Mouse (Mus musculus) adrenal gland, postnatal 25 days (tissue): ENCODE measurements around the gene Cbx8. TPM values are rescaled to one million over a fixed set of nuclear protein-coding genes. Genes with fewer than 3 reads are reported as not detected.

ENCODE experiments used
- DNase-seq: peaks from one replicate; pipeline ENCODE4 v3.0.0; 2021; ENCODE audit warnings: mixed read lengths
- long read RNA-seq: library from polyadenylated mRNA; stranded (forward); transcript quantifications from one replicate; pipeline ENCODE4 v2.0.0, GENCODE M21; 2021
- total RNA-seq: library from RNA; stranded (reverse); gene quantifications from 2 replicates; pipeline ENCODE4 v1.2.3, GENCODE M21; 2021

Gene Cbx8
- total RNA-seq, result 9.2 and 13.0 TPM in 2 replicates
- long read RNA-seq, transcript Cbx8-201 (5 exons, 3,580 nt), result major isoform, 13 of 14 reads
- long read RNA-seq, partial matches to known transcripts, result 0 of 14 reads
- long read RNA-seq, other reads (novel, unspliced or antisense), result 1 of 14 reads

DNA sequence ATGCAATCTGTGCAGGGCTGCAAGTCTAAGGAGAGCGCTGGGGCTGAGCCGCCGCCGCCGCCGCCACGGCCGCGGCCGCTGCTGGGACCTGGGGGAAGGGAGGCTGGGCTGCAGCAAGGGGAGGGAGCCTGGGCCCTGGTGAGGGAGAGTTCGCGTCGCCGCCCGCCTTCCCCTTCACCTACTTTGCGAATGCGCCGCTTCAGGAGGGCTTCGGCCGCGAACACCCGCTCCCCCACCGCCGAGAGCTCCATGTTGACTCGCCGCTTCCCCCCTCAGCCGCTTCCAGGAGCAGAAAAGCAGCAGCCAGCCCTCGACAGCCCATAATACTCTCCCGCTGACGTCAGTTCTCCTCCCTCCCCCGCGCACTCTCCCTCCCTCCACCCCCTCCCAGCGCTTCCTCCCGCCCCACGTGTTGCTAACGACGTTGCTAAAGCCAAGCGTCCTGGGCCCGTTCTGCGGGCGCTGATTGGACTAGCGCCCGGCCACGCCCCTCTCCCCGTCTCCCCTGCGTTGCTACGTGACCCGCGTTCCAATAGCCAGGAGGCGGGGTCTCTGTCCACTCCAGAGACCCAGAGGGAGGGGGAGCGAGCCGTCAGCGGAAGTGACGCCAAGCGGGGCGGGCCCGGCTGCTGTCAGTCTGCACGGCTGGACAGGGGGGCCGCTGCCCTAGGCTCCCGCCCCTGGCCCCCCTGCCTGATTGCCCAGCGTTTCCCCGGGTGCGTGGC is at the start of gene Cbx8:
Gene Cbx8 (minus strand): TSS at position 370 of the 725 bp plus-strand sequence.
- DNase-seq, result peak; percentile 99

DNA sequence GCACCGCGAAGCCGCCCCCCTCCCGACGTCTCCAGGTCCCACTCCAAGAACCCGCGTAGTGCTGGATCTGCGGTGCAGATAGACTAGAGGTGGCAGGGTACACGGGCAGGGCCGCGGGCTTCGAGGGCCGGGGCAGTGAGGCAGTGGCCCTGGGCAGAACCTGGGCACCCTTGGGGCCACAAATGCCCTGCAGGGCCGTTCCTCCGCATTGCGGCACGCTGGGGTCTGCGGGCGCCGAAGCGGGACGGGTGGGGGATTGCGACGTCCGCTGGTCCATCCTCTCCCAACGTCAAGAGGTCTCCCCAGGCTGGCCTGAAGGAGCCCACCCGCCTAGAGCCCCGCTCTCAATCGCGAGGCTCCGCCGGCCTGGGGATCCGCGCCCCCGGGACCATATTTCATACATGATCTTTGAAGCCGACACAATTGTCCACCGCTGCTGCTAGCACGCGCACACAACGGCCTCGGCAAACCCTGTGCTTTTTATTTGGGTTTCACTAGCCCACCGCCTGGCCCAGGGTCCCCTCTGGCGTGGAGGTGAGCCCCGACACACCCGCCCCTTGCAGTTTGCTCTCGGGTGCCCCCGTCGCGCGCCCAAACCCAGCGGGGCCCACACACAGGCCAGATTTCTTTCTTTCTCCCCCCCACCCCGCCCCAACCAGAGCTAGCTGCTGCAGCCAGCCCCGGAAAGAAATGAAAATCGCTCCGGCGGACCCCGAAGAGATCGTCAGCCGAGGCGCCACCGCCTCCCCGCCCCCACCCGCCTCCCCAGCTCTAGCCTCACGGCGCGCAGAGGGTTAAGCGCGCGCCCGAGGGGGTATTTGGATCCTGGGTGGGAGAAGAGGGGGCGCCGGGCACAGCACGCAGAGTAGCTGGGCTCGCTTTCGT is 49.5 kb upstream of the Cbx8 start:
- peak; percentile 28 for DNase-seq

DNA sequence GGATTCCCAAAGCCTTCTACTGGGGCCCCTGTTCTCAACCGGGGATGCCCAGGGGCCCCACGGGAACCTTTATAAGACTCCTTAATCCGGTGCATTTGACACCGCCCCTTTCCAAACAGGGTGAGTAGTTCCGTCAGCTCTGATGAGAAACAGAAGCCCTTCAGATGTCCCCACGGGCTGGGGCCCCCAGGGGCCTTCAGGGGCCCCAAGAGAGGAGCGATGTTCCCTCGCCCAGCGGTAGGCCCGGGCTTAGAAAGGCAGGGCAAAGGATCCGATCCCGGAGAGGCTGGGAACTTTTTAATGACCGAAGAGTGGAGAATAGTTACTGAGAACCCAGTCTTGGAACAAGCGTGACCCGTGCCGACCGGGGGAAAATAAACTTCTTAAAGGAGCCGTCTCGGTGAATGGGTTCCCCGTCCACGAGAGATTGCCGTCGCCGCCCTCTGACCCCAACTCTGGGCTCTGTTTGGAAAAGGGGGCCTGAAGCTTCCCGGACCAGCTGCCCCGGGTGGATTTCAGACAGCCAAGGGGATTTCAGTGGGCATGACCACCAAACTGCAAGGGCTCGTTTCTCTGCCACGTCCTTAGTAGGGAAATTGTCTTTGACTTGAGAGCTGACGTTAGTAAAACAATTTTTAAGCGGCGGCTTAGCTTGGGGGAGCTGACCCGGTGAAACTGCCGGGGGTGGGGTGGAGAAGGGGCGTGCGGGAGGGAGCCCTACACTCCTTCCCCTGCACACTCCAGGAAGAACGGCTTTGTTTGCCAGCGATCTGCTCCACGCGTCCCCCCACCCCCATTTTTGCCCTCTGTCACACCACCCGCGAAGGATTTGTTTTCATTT is 48.7 kb upstream of the Cbx8 start:
- DNase-seq, result no peak

DNA sequence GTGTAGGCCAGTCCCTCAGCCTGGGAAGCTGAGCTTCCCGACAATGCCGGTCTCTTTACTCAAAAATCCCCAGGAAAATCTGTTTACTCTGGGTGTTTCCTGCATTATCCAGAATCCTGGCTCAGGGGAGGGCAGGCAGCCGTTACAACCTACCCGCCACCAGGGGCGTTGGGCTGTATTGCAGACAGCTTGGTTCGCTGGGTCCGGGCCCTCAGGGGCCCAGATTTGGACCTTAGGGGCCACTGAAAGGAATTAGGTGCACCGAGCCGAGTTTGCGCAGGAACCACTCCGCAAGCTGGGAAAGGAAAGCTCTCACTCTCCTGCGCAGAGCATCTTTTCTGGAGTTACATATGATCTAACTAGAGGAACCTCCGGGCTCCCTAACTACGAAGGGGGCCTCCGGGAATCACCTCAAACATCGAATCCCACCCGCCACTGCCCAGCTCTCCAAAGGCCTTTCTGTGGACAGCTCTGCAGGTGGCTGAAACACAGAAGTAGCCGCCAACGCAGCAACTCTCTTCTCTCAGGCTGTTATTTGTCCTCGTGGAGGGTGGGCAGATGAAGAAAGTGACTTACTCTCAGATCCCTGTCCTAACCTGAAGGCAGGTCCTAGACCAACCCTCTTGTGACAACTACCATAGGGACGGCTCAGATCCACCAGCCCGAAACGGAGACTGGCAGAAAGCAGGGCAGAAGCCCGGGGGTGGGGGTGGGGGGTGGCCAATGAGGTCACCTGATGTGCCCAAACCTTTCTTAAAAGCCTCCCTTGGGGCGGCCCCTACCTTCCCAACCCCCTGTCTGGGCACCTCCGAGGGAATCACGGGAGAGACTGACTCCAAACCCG is 47.8 kb upstream of the Cbx8 start:
- peak; percentile 35 for DNase-seq

DNA sequence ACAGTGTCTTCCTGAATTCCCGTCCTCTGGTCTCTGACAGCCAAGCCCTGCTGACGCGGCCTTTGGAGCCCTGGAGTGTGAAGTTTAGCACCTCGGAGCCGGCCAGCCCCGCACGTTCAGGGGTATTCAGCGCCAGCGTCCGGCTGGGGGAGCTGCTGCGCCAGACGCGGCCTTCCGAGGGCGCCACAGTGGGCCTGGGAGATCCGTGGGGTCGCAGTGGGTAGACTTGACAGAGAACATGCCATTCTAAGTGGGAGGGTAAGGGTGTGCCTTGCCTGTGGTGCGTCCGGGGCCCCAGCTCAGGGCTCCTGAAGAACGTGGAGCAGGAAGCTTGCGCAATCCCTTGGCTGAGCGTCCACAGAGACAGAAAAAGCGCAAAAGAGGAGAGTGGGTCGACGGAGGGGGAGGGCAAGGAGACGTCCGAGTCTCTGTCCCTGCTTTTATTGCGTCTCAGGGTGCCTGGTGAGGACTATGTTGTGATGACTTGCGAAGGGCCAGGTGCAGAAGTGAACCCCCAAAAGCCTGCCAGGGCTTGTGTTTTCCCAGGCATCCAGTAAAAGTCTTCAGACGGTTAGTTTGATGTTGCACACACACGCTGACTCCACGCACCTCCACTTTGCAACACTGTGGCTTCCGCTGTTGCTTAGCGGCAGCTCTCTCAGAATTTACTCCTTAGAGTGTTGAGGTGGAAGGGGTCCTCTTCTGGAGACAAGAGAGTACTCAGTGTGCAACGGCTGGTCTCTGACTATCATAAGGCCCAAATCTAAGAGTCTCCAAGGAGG is 46.7 kb upstream of the Cbx8 start:
- peak; percentile 52 for DNase-seq

DNA sequence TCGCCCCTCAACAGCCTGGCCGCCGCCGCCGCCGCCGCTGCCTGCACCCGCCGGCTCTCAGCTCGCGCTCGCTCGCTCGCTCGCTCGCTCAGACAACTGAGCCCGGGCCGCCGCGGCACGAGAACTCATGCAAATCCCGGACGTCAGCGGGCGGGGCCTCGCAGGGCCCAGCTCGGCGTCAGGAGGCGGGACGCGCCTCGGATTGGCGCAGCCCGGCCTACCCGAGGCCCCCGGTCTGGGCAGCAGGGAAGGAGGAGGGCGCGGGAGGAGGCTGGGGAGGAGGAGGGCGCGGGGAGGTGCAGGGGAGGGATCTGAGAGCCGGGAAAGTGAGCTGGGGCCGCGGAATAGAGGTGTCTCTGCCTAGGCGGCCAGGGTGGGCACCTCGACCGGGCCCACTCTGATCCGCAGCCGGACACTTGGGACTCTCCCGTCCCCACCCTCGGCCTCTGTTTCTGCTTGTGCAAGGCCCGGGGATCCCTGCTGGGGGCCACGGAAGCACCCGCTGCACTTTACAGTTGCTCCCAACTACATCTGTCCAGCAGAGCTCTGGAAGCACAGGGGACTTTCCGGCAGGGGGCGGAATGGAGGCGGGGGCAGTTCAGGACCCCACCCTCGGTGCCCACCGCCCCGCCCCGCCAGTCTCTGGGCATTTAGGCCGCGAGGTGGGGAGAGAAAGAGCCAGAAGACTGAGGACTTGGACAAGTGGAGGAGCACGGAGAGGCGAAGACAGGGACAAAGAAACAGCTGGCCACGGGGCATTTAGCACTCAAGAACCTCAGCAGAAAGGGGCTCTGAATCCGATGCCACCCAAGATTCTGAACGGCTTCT is 45.6 kb upstream of the Cbx8 start, which contains the start of gene Cbx4:
Gene Cbx4 (minus strand): TSS at position 78 of the 828 bp plus-strand sequence.
- DNase-seq, result peak; percentile 96

DNA sequence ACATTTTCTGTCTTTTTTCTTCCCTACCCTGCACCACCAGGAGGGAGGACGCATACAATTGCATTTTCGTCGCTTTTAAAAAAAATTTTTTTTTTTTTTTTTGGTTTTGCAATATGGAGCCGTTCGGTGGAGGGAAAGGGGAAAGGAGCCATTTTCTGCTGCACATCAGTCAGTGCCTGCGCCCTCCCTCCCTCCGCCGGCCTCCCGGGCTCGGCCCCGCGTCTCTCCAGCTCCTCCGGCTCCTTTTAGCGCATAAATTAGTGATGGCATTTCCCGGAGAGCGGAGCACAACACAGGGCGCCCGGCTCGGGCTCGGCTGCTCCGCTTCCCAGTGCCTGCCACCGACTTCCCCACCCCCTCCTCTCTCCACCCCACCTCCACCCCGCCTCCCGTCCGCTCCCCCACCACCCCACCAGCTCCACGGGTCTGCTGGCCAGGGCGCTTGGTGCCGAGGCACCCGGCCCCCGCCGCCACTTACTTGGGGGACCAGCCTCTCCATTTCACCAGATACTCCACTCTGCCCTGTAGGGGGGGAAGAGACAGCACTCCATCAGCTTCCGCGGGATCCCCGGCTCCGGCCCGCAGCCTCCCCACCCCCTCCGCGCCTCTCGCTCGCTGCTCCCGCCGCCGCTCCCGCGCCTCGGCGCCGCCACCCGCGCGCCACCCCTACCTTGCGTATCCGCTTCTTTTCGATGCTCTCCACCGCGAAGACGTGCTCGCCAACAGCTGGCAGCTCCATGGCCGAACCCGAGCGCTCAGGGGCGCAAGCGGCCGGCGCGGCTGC is 44.7 kb upstream of the Cbx8 start:
- DNase-seq, result peak; percentile 73

DNA sequence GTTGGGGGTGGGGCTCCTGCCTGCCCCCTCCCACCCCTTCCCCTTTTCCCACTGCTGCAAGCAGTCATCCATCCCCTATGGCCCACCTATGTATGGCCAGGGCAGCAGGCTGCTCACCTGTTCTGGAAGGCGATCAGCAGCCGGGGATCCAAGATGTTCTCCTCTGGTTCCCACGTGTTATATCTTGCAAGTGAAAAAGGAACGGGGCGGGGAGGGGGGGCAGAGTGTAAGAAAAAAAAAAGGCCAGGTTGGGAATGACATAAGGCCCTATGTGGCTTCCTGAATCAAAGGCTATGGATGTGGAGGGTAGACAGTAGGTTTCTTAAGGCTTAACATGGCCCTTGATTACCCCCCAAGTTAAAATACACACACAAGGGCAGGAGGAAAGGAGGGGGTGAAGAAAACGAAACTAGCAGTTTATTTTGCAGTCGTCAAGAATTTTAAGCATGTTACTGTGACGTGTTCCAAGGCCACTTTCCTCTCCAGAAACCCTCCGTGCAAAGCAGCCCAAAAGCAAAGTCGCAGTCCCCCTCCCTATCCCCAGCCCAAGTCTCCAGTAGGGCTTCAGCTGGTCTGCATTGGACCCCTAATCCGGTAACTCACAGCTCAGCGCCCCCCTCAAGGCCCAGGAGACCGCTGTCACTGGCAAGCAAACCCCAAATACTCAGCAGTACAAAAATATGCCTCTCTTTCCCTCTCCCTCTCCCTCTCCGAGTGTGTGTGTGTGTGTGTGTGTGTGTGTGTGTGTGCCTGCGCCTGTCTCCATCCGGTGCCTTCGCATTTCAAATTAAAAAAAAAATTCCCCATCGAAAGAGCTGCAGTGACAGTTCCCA is 43.9 kb upstream of the Cbx8 start:
- DNase-seq, result peak; percentile 26

DNA sequence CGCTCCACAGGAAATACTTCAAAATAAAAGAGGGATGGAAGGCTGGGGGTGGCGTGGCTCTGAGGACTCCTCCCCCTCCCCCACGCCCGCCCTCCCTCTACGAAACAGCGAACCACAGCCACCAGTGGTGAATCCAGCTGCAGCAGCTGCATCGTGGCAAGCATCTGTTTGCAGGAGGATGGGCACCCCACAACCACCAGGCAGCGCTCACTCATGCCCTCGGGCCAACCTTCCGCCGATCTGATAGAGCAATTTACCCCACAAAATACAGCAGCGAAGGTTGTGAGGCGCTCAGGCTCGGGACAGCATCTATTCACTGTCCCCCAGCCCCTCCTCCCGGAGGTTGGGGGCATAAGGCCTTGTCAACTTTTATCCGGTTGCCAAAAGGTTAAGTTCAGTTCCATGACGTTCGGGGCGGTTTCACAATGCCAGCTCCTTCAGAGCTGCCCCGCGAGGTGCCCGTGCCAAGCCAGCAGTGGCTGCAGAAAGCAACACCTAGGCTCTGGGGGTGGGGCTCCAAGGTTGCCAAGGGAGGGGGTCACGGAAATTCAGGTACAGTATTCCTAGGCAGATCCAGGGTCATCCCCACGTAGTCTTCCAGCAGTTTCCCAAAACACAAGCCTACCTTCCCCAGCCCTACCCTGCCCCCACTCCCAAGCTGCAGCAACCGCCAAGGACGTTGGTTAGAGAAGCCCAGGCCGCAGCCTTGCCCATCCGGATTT is 43.1 kb upstream of the Cbx8 start:
- peak; percentile 74 for DNase-seq

DNA sequence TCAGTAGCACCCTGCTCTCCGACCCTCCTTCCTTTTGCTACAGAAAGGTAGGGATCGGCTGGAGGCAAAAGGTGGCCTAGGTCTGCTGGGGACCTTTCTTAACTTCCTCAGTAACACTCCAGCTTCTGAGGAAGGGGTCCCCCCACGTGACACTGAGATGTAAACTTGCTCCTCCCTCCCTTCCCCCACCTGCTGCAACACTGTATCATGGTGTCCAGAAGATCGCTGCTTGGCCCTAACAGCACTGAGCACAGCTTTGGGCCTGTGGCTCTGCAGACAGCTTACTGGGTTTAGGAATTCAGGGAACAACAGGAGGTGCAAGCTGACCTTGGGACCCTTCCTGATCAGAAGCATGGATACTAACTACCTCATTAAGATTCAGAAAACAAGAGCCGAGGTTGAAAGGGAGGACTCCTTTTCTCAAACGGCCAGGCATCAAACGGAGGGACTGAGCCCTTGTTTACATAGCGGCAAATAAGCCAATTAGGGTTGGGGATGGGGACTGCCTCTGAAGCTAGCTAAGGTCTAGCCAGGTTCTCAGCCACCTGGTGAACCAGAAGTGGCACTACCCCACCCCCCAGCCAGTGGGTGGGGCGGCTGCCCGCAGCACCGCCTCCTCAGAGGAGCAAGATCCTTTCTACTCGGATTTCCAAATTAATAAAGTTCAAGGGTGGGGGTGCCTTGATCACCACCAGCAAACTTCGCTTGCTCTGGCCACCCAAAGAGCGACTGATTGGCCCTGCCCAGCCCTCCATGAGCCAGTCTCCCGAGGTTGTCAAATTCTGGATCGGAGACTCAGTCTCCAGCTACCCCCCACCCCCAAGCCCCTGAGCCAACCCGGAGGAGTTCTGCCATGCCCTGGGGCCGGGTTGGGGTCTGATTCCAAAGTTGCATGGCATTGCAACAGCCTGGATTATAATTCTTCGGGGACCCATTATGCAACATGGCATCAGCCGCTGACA is 42.1 kb upstream of the Cbx8 start:
- DNase-seq, result peak; percentile 36

DNA sequence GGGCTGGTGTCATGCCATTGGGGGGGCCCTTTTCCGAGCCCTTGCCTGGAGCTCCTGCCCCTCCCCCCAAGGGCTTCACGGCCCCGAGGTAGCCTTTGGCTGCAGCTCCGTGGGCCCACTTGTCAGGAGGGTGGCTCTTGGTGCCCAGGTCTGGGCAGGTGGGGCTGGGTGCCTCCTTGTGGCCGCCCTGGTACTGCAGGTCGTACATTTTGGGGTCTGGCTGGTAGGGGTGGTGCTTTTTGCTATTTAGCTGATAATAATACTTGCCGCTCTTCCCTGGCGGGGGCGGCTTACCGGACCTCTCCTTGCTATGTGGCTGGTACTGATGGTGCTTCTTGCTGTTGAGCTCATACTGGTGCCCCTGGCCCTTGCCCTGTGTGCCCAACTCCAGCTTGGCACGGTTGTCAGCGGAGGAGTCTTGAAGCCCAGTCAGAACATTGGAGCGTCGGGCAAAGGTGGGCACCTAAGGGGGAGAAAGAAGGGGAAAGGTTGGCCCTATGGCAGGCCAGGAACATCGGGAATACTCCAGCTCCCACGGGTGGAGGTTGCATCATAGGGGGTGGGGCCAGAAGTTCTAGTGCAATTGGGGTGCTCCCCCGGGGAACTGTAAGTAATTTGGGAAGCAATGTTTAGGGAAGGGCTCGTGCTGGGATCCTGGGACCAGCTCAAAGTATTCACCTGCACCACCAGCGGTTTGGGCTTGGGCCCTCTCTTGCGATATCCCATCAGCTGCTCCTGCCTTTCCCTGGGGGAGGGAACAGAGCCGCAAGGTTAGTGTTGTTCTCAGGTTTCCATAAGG is 41.3 kb upstream of the Cbx8 start:
- DNase-seq, result peak; percentile 44

DNA sequence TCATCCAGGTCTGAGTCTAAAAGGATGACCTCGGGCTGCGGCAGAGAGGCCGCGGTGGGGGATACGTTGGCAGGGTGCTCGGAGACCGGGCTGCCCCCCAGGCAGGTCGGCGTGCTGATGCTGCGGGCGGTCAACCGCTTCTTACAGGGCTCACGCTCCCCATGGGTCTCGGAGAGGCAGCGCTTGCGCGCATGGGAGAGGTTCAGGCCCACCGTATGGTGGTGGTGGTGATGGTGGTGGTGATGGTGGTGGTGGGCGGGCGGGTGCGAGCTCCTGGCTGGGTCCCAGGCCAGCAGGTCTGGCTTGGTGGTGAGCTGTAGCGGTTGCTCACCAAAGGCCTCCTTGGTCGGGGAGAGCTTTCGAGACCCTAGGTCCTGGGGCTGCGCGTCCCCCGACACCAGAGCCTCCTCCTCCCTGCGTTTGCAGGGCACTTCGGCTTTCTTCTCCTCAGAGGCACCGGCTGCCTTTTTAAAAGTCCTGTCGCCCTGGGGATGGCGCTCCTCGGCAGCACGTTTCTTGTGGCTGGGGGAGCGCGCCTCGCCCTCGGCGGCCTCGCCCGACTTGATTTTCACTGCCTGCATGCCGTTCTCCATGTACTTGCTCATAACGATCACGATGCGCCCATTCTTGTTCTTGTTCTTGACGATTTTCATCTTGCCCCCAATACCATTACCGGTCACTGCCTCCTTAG is 40.5 kb upstream of the Cbx8 start:
- DNase-seq, result no peak

DNA sequence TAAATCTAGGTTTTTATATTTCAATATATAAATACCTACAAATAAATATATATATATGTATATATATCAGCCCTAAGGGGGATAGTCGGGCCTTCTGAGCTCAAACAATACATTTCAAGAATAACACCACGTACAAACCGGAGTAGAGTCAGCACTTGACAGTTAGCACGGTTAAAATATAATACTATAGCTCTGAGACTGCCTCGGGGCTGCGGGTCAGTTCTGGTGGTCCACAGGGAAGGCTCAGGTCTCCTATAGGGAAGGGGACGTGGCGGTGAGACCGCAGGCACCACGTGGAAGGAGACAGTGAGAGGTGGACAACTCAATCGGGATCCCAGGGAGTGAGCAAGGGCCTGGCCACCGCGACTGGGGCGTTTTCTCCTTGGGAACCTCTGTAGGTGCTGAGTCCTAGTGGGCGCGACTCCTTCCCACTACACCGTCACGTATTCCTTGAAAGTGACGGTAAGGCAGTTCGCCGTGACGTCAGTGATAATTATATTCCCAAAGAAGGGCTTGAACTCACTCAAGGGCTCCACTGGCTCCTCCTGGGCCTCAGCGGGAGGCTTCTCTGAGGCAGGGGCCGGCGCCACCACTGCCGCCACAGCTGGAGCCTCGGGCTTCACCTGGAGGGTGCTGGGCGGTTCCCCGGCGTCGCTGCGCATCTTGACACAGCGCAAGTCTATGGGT is 39.8 kb upstream of the Cbx8 start:
- DNase-seq, result no peak

DNA sequence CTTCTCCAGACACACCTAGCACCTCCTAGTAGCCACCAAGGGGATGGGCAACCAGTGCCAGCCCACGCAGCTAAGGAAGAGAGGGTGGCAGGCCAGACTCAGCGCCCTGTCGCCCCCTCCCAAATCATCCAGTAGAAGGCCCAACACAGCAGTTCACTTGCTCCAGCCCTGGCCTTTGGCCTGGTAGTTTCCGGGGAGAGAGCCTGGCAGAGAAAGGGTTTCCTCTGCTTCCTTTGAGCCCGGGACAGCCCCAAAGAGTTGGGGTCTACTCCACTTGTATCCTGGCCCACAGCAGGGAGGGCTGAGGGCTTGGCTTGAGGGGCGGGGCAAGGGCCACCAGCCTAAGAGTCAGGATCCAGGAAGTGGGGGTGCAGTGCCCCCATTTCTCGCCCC is 38.7 kb upstream of the Cbx8 start:
- DNase-seq, result no peak
